Mouse (Mus musculus) spleen, postnatal 4 days (tissue): Measurements from ENCODE around the gene Reg3d.
"Not testable (repeated sequence)": the region's sequence is repeated elsewhere in the genome, so short reads cannot be mapped to it uniquely, and the experiment has no call there.

ENCODE experiments used
- DNase-seq, 2 experiments: peaks; one replicate each; pipeline ENCODE4 v3.0.0; 2022; ENCODE audit warnings: low spot score in 2 of 2

Gene Reg3d

GRCm38 (mm10) chr6:78378765-78379164 is at the start of gene Reg3d:
Gene Reg3d (minus strand): TSS chr6:78378865.
- no peak for DNase-seq

- DNase-seq: no peak
These were observed 46.8 kb upstream of the Reg3d start for GRCm38 (mm10) chr6:78425497-78425896.

GRCm38 (mm10) chr6:78422411-78422810 is 43.7 kb upstream of the Reg3d start, which contains the start of gene Reg1:
Gene Reg1 (plus strand): TSS chr6:78422711.
- not testable (repeated sequence) for DNase-seq

- DNase-seq: not testable (repeated sequence)
These were observed 16.7 kb upstream of the Reg3d start, which contains the start of gene Reg2 for GRCm38 (mm10) chr6:78395323-78395722. Gene Reg2 (plus strand): TSS chr6:78395623.

GRCm38 (mm10) chr6:78385609-78386008 is 6.9 kb upstream of the Reg3d start:
- no peak for DNase-seq

- no peak for DNase-seq
These were observed 1.7 kb upstream of the Reg3d start, which contains the start of gene Reg3a for GRCm38 (mm10) chr6:78380409-78380808. Gene Reg3a (plus strand): TSS chr6:78380709.

- no peak for DNase-seq
These were observed 8.3 kb downstream of the Reg3d start, which contains the start of gene Reg3b for GRCm38 (mm10) chr6:78370357-78370756. Gene Reg3b (plus strand): TSS chr6:78370657.

- DNase-seq: no peak
These were observed 16.6 kb downstream of the Reg3d start for GRCm38 (mm10) chr6:78361971-78362563.

- DNase-seq: no peak
These were observed 37.0 kb downstream of the Reg3d start for GRCm38 (mm10) chr6:78341689-78342088.

GRCm38 (mm10) chr6:78340296-78340695 is 38.4 kb downstream of the Reg3d start:
- DNase-seq: no peak

- no peak for DNase-seq
These were observed 46.6 kb downstream of the Reg3d start for GRCm38 (mm10) chr6:78331919-78332569.

GRCm38 (mm10) chr6:78329166-78329565 is 49.5 kb downstream of the Reg3d start:
- DNase-seq: no peak

GRCm38 (mm10) chr6:78327798-78328197 is 50.9 kb downstream of the Reg3d start:
- no peak for DNase-seq
